Mouse (Mus musculus) cortical plate, adult 2 months (tissue): ENCODE data around the gene Slc35g1.

Experiments used
- CTCF ChIP-seq: fragments of 200-500 bp; IDR thresholded peaks from 2 replicates; pipeline ENCODE4 v1.5.1; 2011; ENCODE audit warnings: mild to moderate bottlenecking, control low read depth, low read length; ENCODE audit not compliant: insufficient read depth; ENCODE audit errors: extremely low read depth
- POLR2A ChIP-seq: fragments of 200-500 bp; IDR thresholded peaks from 2 replicates; pipeline ENCODE4 v1.6.1; 2011; ENCODE audit warnings: mild to moderate bottlenecking, low read length, control low read depth; ENCODE audit not compliant: insufficient read depth; ENCODE audit errors: extremely low read depth

GRCm38 (mm10) chr19:38354279-38354678, 41.5 kb upstream of the Slc35g1 start:
- TF ChIP-seq CTCF: no peak
- no peak for TF ChIP-seq POLR2A
